Mouse (Mus musculus): ENCODE measurements around the gene Adgrl2. TPM values are rescaled to one million over a fixed set of nuclear protein-coding genes. Genes with fewer than 3 reads are reported as not detected.

Gene Adgrl2
- polyA plus RNA-seq, 1 experiment from 2014 or later: 86.7 TPM

DNA sequence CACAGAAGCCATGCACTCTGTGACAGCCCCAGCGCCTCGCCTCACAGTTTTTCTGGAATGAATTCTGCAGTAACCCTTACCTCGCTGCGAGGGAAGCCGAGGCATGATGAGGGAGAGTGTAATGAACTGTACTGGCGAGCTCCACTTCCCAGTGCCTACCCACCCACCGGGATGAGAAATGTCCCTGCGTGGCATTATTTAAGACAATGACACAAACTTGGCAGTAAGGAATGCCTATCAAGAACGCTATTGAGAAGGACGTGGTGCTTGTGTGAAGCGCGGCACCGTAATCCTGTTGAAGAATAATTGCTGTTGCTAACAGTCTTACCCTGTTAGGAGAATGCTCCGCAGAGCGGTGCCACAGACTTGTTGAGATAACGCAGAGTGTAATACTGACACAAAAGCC is 13.2 kb downstream of the Adgrl2 start:
- H3K36me3 ChIP-seq: no peaks in the 10 kb centered on the region
- 0 out of 2 replicates have a peak overlapping the region, but pooled peaks have one; percentile 3 for H3K27ac ChIP-seq (replicated peaks)
- H3K4me3 ChIP-seq (replicated peaks): no peak overlapping the region; the same call in 1 of the 2 replicates
- peak overlapping the region; percentile 22 for H3K4me2 ChIP-seq (replicated peaks)
- no peaks in the 10 kb centered on the region for H3K9me3 ChIP-seq (replicated peaks)
- H3K4me1 ChIP-seq: peaks cover 35% of the 10 kb centered on the region
- WGBS: 43% methylated on average over 16 of the region's 16 CpGs
- H3K27me3 ChIP-seq: no peaks in the 10 kb centered on the region
- ATAC-seq (ENCODE audit: insufficient number of reproducible peaks, low FRiP score, low TSS enrichment, low read depth): no peak
- no peak overlapping the region for H3K9ac ChIP-seq

DNA sequence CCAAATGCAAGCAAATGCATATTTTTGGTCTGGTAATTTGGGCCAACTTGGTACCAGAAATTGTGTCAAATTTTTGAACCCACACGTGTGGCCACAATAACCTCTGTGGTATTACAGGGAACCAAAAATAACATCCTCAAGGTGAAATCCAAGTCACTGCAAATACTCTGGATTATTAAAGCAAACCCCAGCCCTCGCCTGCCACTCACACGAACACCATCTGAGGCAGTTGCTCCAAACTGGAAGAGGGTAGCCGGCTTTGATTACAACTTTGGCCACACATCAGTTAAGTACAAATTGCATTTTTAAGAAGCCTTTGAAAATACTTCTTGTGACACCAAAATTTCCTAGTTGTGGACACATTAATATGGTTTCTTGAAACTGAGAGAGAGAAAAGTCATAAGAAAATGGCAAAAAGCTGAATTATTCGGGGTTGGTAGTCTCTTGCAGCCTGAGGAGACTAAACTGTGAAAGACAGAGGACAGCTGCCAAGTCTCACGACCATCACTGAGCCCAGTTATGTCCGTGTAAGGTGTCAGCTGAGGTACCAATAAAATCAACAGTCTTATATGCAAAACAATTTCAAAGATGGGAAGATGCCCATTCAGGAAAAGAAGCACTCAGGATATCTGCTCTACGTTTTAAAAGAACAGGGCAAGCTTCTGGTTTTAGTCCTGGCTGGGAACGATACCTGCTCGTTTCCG is 18.3 kb downstream of the Adgrl2 start:
- ATAC-seq (ENCODE audit: insufficient number of reproducible peaks, low FRiP score, low TSS enrichment, low read depth): no peak

DNA sequence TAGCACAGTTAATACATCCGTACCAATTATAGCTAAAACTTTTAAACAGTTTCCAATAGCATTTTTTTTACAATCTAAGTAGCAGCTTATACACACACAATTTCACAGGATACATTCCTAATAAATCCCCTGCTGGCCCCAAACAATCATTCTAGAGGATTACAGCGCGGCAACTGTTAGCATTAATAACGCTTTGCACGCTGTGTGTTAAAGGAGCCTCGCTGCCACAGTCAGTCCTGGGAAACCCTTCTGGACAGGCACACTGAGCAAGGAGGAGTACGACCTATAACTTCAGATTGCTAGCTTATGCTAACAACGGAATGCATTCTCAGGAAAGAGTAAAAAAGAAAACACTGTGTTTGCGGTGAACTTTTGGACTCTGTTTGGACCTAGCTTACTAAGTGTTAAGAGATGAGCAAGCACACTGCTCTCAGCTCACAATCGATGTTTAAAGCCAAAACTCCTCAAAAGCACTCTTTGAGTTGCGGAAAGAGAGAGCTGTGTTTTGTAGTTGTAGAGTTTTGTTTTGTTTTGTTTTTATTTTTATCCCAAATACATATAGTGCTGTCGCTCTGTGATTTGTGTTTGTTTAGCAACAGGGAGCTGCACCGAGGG is 25.3 kb downstream of the Adgrl2 start:
- H3K4me1 ChIP-seq: peaks cover 31% of the 10 kb centered on the region
- no peak overlapping the region for H3K4me2 ChIP-seq (replicated peaks)
- H3K4me3 ChIP-seq (replicated peaks): no peak overlapping the region
- no peaks in the 10 kb centered on the region for H3K27me3 ChIP-seq
- H3K9me3 ChIP-seq (replicated peaks): no peaks in the 10 kb centered on the region
- H3K9ac ChIP-seq: no peak overlapping the region
- no peak for ATAC-seq (ENCODE audit: insufficient number of reproducible peaks, low FRiP score, low TSS enrichment, low read depth)
- WGBS: 66% methylated on average over 13 of the region's 13 CpGs
- no peaks in the 10 kb centered on the region for H3K36me3 ChIP-seq
- no peak overlapping the region for H3K27ac ChIP-seq (replicated peaks)

More for the DNA sequence above, 18.3 kb downstream of the Adgrl2 start:
- Histone ChIP-seq H3K36me3 (no peaks in the 10 kb centered on the region), H3K27me3 (no peaks in the 10 kb centered on the region), H3K27ac (replicated peaks) (no peak overlapping the region), H3K9me3 (replicated peaks) (no peaks in the 10 kb centered on the region), H3K4me3 (replicated peaks) (no peak overlapping the region), H3K9ac (no peak overlapping the region), H3K4me1 (peaks cover 30% of the 10 kb centered on the region), H3K4me2 (replicated peaks) (no peak overlapping the region)
- WGBS: 59% methylated on average over 11 of the region's 11 CpGs

DNA sequence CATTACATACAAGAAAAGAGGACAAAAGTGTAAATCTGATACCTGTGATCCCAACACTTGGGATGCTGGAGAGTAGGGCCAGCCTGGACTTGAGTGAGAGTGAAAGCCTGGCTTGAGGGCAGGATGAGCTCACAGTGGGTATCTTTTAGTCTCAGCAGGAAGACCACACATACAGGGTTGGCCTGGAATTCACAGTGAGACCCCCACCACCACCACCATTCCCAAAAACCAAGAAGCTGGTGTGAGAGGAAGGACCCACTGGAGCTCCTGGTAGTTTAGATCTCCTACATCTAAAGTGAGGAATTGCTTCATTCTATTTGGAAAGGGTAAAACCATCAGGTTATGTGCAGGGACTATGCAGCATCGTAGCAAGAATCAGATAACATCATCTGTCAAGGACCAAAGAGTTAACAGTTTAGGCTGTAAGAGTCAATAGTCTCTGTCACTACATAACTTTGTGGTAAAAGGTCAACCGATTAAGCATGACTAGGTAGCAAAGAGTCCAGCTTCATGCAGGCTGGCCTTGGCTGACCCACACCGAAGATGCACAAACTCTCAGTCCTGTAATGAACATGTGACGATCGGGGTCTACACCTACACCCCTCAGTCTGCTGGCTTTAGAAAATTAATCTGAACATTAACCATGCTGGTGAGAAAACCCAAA is 26.8 kb downstream of the Adgrl2 start:
- peaks cover 42% of the 10 kb centered on the region for H3K4me1 ChIP-seq

DNA sequence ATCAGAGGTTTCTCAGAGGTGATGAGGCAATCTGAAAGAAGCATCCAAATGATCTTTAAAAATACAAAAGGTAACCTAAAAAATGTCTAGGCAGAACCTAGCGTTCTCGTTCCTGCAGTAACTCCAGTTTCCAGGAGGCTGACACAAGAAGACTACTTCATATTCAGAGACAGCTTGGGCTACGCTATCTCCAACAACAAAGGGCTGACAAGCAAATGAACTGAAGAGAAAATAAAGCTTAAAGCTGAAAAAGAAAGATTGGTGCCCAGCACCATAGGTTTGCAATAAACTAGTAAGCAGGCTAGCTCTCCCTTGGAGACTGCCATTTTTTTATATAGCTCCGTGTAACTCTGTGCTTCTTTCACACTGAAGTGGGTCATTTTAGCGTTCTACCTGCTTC is 28.7 kb downstream of the Adgrl2 start:
- no peak overlapping the region for H3K27ac ChIP-seq (replicated peaks)
- no peaks in the 10 kb centered on the region for H3K27me3 ChIP-seq
- H3K9me3 ChIP-seq (replicated peaks): no peaks in the 10 kb centered on the region
- ATAC-seq (ENCODE audit: insufficient number of reproducible peaks, low FRiP score, low TSS enrichment, low read depth): no peak
- H3K36me3 ChIP-seq: no peaks in the 10 kb centered on the region
- WGBS: 72% methylated on average over 5 of the region's 5 CpGs
- H3K4me2 ChIP-seq (replicated peaks): no peak overlapping the region
- H3K4me1 ChIP-seq: peaks cover 46% of the 10 kb centered on the region
- H3K9ac ChIP-seq: no peak overlapping the region
- H3K4me3 ChIP-seq (replicated peaks): no peak overlapping the region

More for the DNA sequence above, 26.8 kb downstream of the Adgrl2 start:
- H3K9me3 ChIP-seq (replicated peaks): no peaks in the 10 kb centered on the region
- H3K27ac ChIP-seq (replicated peaks): no peak overlapping the region
- no peaks in the 10 kb centered on the region for H3K27me3 ChIP-seq
- no peak for ATAC-seq (ENCODE audit: insufficient number of reproducible peaks, low FRiP score, low TSS enrichment, low read depth)
- no peak overlapping the region for H3K4me2 ChIP-seq (replicated peaks)
- H3K36me3 ChIP-seq: no peaks in the 10 kb centered on the region
- no peak overlapping the region for H3K4me3 ChIP-seq (replicated peaks)
- 77% methylated on average over 5 of the region's 5 CpGs for WGBS
- H3K9ac ChIP-seq: no peak overlapping the region

DNA sequence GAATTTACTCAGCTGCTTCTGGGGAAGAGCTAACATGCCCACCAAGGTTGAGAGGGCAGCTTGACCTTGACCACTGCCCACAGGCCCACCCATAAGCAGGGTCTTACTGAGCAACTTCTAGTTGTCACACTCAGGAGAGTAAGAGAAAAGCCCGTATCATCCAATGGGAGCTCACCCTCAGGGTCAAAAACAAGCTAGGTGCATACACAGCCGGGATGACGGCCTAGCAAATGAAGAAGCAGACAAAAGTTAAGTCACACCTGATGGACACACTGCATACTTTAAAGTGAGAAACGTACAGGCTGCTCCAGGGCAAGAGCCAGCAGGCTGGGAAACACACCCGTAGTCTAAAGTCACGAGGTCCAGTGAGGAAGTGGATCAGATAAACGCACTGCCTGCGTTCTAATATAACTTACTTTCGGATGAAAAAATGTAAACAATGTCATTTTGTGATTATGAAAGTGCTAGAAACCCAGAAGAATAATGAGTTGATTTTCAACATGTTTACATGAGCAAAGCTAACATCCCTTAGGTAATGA is 29.5 kb downstream of the Adgrl2 start:
- Histone ChIP-seq H3K9ac (no peak overlapping the region), H3K36me3 (no peaks in the 10 kb centered on the region), H3K4me2 (replicated peaks) (no peak overlapping the region), H3K27ac (replicated peaks) (no peak overlapping the region), H3K4me3 (replicated peaks) (no peak overlapping the region), H3K4me1 (peaks cover 46% of the 10 kb centered on the region), H3K9me3 (replicated peaks) (no peaks in the 10 kb centered on the region), H3K27me3 (no peaks in the 10 kb centered on the region)
- 54% methylated on average over 9 of the region's 9 CpGs for WGBS
- no peak for ATAC-seq (ENCODE audit: insufficient number of reproducible peaks, low FRiP score, low TSS enrichment, low read depth)

DNA sequence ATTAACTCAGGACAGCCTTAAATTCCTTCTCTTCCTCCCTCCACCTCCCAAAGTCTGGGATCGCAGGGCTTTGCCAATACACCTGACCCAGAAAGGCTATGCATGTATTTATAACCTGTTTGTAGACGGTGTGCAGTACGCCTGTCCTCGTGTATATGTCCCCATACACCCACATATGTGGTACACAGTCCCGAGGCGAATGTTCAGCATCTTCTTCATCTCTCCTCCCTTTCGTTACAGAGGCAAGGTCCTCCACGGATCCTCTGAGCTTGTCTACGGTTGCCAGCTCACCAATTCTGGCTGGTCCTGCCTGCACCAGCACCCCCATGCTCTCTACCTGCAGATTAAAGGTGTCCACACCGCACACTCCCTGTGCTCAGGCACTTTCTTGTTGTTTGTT is 30.1 kb downstream of the Adgrl2 start:
- ATAC-seq (ENCODE audit: insufficient number of reproducible peaks, low FRiP score, low TSS enrichment, low read depth): no peak
- Histone ChIP-seq H3K36me3 (no peaks in the 10 kb centered on the region), H3K27ac (replicated peaks) (no peak overlapping the region), H3K4me1 (peaks cover 46% of the 10 kb centered on the region), H3K9me3 (replicated peaks) (no peaks in the 10 kb centered on the region), H3K4me2 (replicated peaks) (no peak overlapping the region), H3K27me3 (no peaks in the 10 kb centered on the region), H3K4me3 (replicated peaks) (no peak overlapping the region), H3K9ac (no peak overlapping the region)
- 69% methylated on average over 10 of the region's 10 CpGs for WGBS

DNA sequence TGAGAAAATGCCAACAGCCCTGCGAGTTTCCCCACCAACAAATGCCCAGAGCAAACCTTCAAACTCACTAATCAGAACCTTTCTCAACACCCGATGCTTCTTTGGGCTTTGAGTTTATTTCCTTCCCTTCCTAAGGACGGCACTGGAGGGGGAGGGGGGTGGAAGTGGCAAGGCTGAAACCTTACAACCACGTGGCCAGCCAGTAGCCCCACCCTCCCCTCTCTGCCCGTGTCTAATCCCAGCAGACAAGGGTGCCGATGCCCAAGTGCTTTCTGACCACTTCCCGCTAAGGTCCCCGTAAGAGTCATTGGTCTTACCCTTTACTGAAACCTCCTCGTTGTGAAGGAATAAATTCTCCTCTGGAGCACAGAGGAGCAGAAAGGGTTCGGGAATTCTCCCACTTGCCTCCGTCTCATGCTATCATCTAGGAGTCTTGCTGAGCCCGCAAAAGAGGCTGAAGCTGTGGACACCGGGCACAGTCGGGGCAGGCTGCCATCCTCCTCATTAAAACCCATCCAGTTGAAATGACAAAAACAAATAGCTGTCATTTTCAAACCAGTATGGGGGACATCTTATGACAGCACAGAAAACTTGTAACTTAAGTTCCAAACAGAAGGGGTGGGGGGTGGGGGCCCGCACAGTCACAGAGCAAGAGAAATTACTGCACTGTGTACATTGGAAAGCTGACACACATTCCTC is 30.9 kb downstream of the Adgrl2 start:
- no peak overlapping the region for H3K27ac ChIP-seq (replicated peaks)
- WGBS: 17% methylated on average over 15 of the region's 15 CpGs
- H3K4me1 ChIP-seq: peaks cover 46% of the 10 kb centered on the region
- peak overlapping the region; percentile 43 for H3K4me2 ChIP-seq (replicated peaks)
- no peak overlapping the region for H3K9ac ChIP-seq
- H3K4me3 ChIP-seq (replicated peaks): peak overlapping the region; percentile 27
- no peaks in the 10 kb centered on the region for H3K36me3 ChIP-seq
- 0 out of 2 replicates have a peak, but pooled peaks have one; percentile 13 for ATAC-seq (ENCODE audit: insufficient number of reproducible peaks, low FRiP score, low TSS enrichment, low read depth)
- no peaks in the 10 kb centered on the region for H3K27me3 ChIP-seq
- H3K9me3 ChIP-seq (replicated peaks): no peaks in the 10 kb centered on the region

DNA sequence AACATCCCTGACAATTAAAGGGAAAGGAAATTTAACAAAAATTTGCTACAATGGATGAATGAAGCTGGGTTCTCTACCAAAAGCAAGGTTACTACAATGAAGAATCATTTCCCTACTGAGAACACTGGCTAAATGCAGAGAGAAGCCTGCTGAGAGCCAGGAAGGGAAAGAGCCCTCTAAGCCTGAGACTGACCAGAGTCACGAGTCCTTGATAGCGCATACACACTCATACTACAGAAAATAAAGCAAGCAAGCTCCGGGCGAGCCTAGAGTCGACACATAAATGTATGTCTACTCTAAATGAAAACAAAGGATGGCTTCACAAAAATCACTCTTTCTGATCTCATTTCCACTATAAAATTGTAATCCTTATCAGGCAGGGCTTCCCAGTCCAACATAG is 31.6 kb downstream of the Adgrl2 start:
- ATAC-seq (ENCODE audit: insufficient number of reproducible peaks, low FRiP score, low TSS enrichment, low read depth): no peak
- 0 out of 2 replicates have a peak overlapping the region, but pooled peaks have one; percentile 43 for H3K4me2 ChIP-seq (replicated peaks)

DNA sequence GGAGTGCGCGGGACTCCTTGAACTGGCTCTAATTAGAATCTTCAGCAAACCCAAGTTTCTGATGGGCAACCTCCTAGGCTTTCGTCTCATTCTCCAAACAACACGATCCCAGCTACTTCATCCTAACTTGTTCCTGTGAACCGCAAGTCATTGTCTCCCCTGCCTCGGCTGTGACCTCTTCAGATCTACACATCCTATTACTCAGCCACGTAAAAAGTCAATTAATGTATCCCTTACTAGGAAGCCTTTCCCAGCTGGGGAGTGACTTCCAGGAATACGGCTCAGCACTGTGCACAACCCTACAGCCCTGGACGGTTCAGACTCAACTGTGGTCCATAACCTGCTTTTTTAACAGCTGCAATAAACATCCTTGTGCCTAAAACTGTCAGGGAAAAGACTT is 32.2 kb downstream of the Adgrl2 start:
- no peaks in the 10 kb centered on the region for H3K9me3 ChIP-seq (replicated peaks)

More for the DNA sequence above, 31.6 kb downstream of the Adgrl2 start:
- Histone ChIP-seq H3K27me3 (no peaks in the 10 kb centered on the region), H3K4me1 (peaks cover 46% of the 10 kb centered on the region), H3K36me3 (no peaks in the 10 kb centered on the region), H3K4me3 (replicated peaks) (no peak overlapping the region), H3K9me3 (replicated peaks) (no peaks in the 10 kb centered on the region), H3K27ac (replicated peaks) (no peak overlapping the region), H3K9ac (no peak overlapping the region)
- WGBS: 79% methylated on average over 5 of the region's 5 CpGs

DNA sequence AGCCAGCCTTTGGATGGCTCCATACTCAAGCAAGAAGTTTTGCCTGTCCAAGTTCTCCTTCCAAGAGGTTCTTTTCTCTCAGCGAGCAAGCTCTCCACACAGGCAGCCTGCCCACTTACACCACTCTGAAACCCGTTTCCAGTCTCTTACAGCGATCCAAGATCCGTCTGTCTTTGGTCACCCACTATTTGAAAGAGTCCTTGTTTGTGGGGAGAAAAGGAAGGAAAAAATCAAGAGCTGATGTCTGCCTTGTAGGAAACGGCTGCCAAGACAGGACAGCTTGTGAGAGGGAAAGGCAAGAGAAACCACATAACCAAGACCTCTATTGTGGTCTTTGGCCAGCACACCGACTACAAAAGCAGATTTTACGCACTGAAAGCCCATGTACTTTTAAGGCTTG is 33.5 kb downstream of the Adgrl2 start:
- H3K9me3 ChIP-seq (replicated peaks): no peaks in the 10 kb centered on the region
- H3K4me3 ChIP-seq (replicated peaks): no peak overlapping the region
- H3K9ac ChIP-seq: no peak overlapping the region
- H3K36me3 ChIP-seq: 0 out of 2 replicates have a peak, but pooled peaks cover 5% of the 10 kb centered on the region
- ATAC-seq (ENCODE audit: insufficient number of reproducible peaks, low FRiP score, low TSS enrichment, low read depth): no peak
- H3K27me3 ChIP-seq: no peaks in the 10 kb centered on the region
- peaks cover 46% of the 10 kb centered on the region for H3K4me1 ChIP-seq
- peak overlapping the region; percentile 18; the same call in 1 of the 2 replicates for H3K27ac ChIP-seq (replicated peaks)
- no peak overlapping the region for H3K4me2 ChIP-seq (replicated peaks)
- 39% methylated on average over 7 of the region's 7 CpGs for WGBS

More for the DNA sequence above, 32.2 kb downstream of the Adgrl2 start:
- no peak overlapping the region for H3K4me2 ChIP-seq (replicated peaks)
- no peak for ATAC-seq (ENCODE audit: insufficient number of reproducible peaks, low FRiP score, low TSS enrichment, low read depth)
- H3K27ac ChIP-seq (replicated peaks): no peak overlapping the region
- no peaks in the 10 kb centered on the region for H3K36me3 ChIP-seq
- H3K4me3 ChIP-seq (replicated peaks): no peak overlapping the region
- 49% methylated on average over 9 of the region's 9 CpGs for WGBS
- peaks cover 46% of the 10 kb centered on the region for H3K4me1 ChIP-seq
- H3K9ac ChIP-seq: no peak overlapping the region
- no peaks in the 10 kb centered on the region for H3K27me3 ChIP-seq
